ENCODE assay signal across 9 mouse cellular contexts in the genomic region with DNA sequence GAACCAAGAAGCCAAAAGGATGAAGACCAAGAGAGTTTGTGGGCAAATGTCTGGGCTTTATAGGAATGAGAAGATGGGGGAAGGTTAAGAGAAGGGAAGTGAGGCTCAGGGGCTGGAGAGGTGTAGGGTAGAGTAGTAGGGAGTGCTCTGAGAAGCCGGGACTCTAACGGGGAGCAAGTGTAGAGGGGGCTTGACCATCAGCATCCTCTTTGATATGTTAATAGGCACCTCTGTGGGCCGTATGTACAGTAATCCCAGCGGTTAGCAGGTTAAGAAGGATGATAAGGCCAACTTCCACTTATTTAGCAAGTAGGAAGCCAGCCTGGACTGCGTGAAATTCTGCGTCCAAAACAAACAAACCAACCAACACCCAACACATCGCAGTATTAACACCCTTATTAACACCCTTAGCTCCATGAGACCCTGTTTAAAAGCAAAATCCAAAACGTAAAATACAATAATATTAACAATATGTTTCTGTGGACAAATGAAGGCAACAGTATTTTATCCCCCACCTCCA. TPM values are rescaled to one million over a fixed set of nuclear protein-coding genes. Genes with fewer than 3 reads are reported as not detected.
DNase-seq lines count a peak whose midpoint lies in the region; ATAC-seq and TF ChIP-seq lines count a peak whose summit lies in the region.
"Had no signal": no experiment of that assay in that cellular context is flagged by ENCODE, and none has a peak within 500 bp of the region (broad histone marks: within the 10 kb centered on the region; RNA-seq: fewer than 3 reads in every experiment).

No protein-coding gene starts in this region.

- no peaks in the 10 kb centered on the region for H3K36me3 ChIP-seq in ES-E14 (ENCODE audit: control insufficient read depth, insufficient read depth, low read length, poor library complexity, severe bottlenecking)
- no peaks in the 10 kb centered on the region for H3K36me3 ChIP-seq in forebrain, postnatal 0 days (ENCODE audit: insufficient read depth)
- H3K36me3 ChIP-seq in liver, postnatal 0 days (replicated peaks; ENCODE audit: insufficient read depth, low read length) = no peaks in the 10 kb centered on the region

- in situ Hi-C loops in ES-E14 (cut with MboI; ENCODE audit: low sequenced_read_pairs in 2 of 2, unreplicated experiment in 2 of 2) = no loop called here

- ATAC-seq in forebrain, postnatal 0 days = no peak
- peak; percentile 14; the same call in 1 of the 2 replicates for ATAC-seq in liver, postnatal 0 days
- ATAC-seq in granulocyte monocyte progenitor cell, adult 5-6 weeks (replicated peaks; ENCODE audit: poor library complexity, severe bottlenecking) = no peak

- H3K9me3 ChIP-seq in ES-E14 (ENCODE audit: control insufficient read depth, insufficient read depth, low read depth, low read length) = no peaks in the 10 kb centered on the region
- H3K9me3 ChIP-seq in forebrain, postnatal 0 days (ENCODE audit: low read length) = no peaks in the 10 kb centered on the region
- no peaks in the 10 kb centered on the region for H3K9me3 ChIP-seq in liver, postnatal 0 days (ENCODE audit: low read length)

- H3K4me1 ChIP-seq in cerebellum, adult 2 months (ENCODE audit: control insufficient read depth, insufficient read depth, low read length) = peaks cover 3% of the 10 kb centered on the region; the same call in 1 of the 2 replicates
- H3K4me1 ChIP-seq in ES-E14 (ENCODE audit: control insufficient read depth in 2 of 2, insufficient read depth in 2 of 2, low read length in 2 of 2, poor library complexity in 1 of 2) = peaks cover 2 to 12% of the 10 kb centered on the region in 2 experiments; a peak in 3 of 4 replicates
- H3K4me1 ChIP-seq in forebrain, postnatal 0 days (ENCODE audit: insufficient read depth) = peaks cover 23% of the 10 kb centered on the region
- peaks cover 26% of the 10 kb centered on the region for H3K4me1 ChIP-seq in liver, postnatal 0 days (ENCODE audit: insufficient read depth)

- H3K27ac ChIP-seq in cerebellum, adult 2 months (ENCODE audit: insufficient read depth, low read length) = peak overlapping the region; percentile 78
- peak overlapping the region; percentile 40; the same call in 1 of the 2 replicates for H3K27ac ChIP-seq in ES-E14 (ENCODE audit: insufficient read depth, low read depth, low read length, poor library complexity, severe bottlenecking)
- H3K27ac ChIP-seq in forebrain, postnatal 0 days (ENCODE audit: low read depth, low read length) = peak overlapping the region; percentile 87
- peak overlapping the region; percentile 86 for H3K27ac ChIP-seq in liver, postnatal 0 days (ENCODE audit: low read depth)

- no peak for DNase-seq in cerebellum, adult 2 months
- no peak for DNase-seq in cerebellum, adult 8-10 months
- peak; percentile 69 for DNase-seq in ES-E14 (ENCODE audit: low read depth, low spot score)
- DNase-seq in forebrain, postnatal 0 days = no peak
- no peak for DNase-seq in liver, postnatal 0 days
- no peak for DNase-seq in right cerebral cortex, postnatal 36 days (ENCODE audit: low spot score in 2 of 2)
- no peak for DNase-seq in testis, postnatal 10 days (ENCODE audit: low spot score)

- no peak for TF ChIP-seq CTCF in cerebellum, adult 2 months (IDR thresholded peaks at IDR 0.05; ENCODE audit: borderline replicate concordance, insufficient read depth, low read depth, low read length)
- no peak for TF ChIP-seq CTCF in forebrain, postnatal 0 days (IDR thresholded peaks at IDR 0.05; ENCODE audit: low read depth)
- TF ChIP-seq CTCF in liver, postnatal 0 days (IDR thresholded peaks at IDR 0.05; ENCODE audit: low read depth) = no peak

- H3K4me3 ChIP-seq in cerebellum, adult 2 months (replicated peaks; ENCODE audit: insufficient read depth, low read depth, low read length) = peak overlapping the region; percentile 61
- H3K4me3 ChIP-seq in ES-E14 (ENCODE audit: insufficient read depth in 1 of 2, low read depth in 1 of 2, low read length in 2 of 2, poor library complexity in 1 of 2, severe bottlenecking in 1 of 2) = peak overlapping the region; percentile 44 to 53; a peak in 3 of 4 replicates
- peak overlapping the region; percentile 44 for H3K4me3 ChIP-seq in forebrain, postnatal 0 days (ENCODE audit: low read depth, low read length)
- peak overlapping the region; percentile 62 for H3K4me3 ChIP-seq in liver, postnatal 0 days (ENCODE audit: low read depth, low read length)

- TF ChIP-seq EP300 in liver, postnatal 0 days (IDR thresholded peaks at IDR 0.05; ENCODE audit: low read depth) = no peak

- 40% methylated on average over 8 of the region's 8 CpGs for WGBS in cerebellum, adult 2 months
- 12% methylated on average over 8 of the region's 8 CpGs for WGBS in forebrain, postnatal 0 days
- WGBS in liver, postnatal 0 days (ENCODE audit: insufficient replicate concordance) = 12% methylated on average over 8 of the region's 8 CpGs

- peak overlapping the region; percentile 59; the same call in 1 of the 2 replicates for H3K9ac ChIP-seq in ES-E14 (ENCODE audit: insufficient read depth, low read depth, low read length, poor library complexity, severe bottlenecking)
- peak overlapping the region; percentile 86 for H3K9ac ChIP-seq in forebrain, postnatal 0 days
- H3K9ac ChIP-seq in liver, postnatal 0 days (replicated peaks) = peak overlapping the region; percentile 86

- H3K4me2 ChIP-seq in forebrain, postnatal 0 days (ENCODE audit: low read depth) = peak overlapping the region; percentile 86
- H3K4me2 ChIP-seq in liver, postnatal 0 days (ENCODE audit: low read depth, low read length) = peak overlapping the region; percentile 89

- H3K27me3 ChIP-seq in cerebellum, adult 2 months (ENCODE audit: control insufficient read depth, insufficient read depth, low read length) = no peaks in the 10 kb centered on the region
- H3K27me3 ChIP-seq in forebrain, postnatal 0 days (ENCODE audit: insufficient read depth, low read length) = no peaks in the 10 kb centered on the region
- H3K27me3 ChIP-seq in liver, postnatal 0 days (ENCODE audit: insufficient read depth, low read length) = 0 out of 2 replicates have a peak, but pooled peaks cover 3% of the 10 kb centered on the region

- TF ChIP-seq POLR2A in cerebellum, adult 2 months (IDR thresholded peaks at IDR 0.05; ENCODE audit: borderline replicate concordance, insufficient read depth, low read length) = no peak

TF ChIP-seq in ES-E14, 5 proteins besides CTCF, POLR2A, EP300 and RAD21:
- no peak for TF ChIP-seq ZC3H11A (IDR thresholded peaks at IDR 0.05; ENCODE audit: borderline replicate concordance, low read depth, low read length)
- TF ChIP-seq CHD2 (IDR thresholded peaks at IDR 0.05; ENCODE audit: low read depth, low read length) = no peak
- TF ChIP-seq MAFK (IDR thresholded peaks at IDR 0.05; ENCODE audit: insufficient read depth, low read depth, low read length) = no peak
- TF ChIP-seq HCFC1 (IDR thresholded peaks at IDR 0.05; ENCODE audit: borderline replicate concordance, insufficient read depth, low read length) = no peak
- no peak for TF ChIP-seq ZNF384 (IDR thresholded peaks at IDR 0.05; ENCODE audit: low read depth, low read length)

RNA-seq across cellular contexts. Expression of gene Srrm2, which starts 0.5 kb away (rescaled TPM):
- polyA plus RNA-seq in cerebellum, adult 2 months (2012; rRNA removed) = 711 and 720 TPM in 2 replicates
- total RNA-seq in ES-E14 (2012; rRNA removed) = 192 and 230 TPM in 2 replicates
- total RNA-seq in forebrain, postnatal 0 days (2014; rRNA removed) = 106 and 147 TPM in 2 replicates
- polyA plus RNA-seq in forebrain, postnatal 0 days (2015; fragmentation: Nextera tagmentation; extraction: Ambion mirVana) = 218 and 384 TPM in 2 replicates
- polyA plus RNA-seq in liver, postnatal 0 days (2015; fragmentation: Nextera tagmentation; extraction: Ambion mirVana) = 132 and 137 TPM in 2 replicates
- total RNA-seq in granulocyte monocyte progenitor cell, adult 5-6 weeks (2014; fragmentation: Nextera tagmentation) = 563 and 623 TPM in 2 replicates
- total RNA-seq in granulocyte monocyte progenitor cell, adult 5-6 weeks (2017) = 126 TPM in 2 replicates

RNA-seq across cellular contexts. Expression of gene Flywch2, which starts 3.9 kb away (rescaled TPM):
- polyA plus RNA-seq in cerebellum, adult 2 months (2012; rRNA removed) = 50.5 and 54.8 TPM in 2 replicates
- 8.0 and 10.8 TPM in 2 replicates for total RNA-seq in ES-E14 (2012; rRNA removed)
- 55.0 and 69.2 TPM in 2 replicates for total RNA-seq in forebrain, postnatal 0 days (2014; rRNA removed)
- 77.4 and 79.2 TPM in 2 replicates for polyA plus RNA-seq in forebrain, postnatal 0 days (2015; fragmentation: Nextera tagmentation; extraction: Ambion mirVana)
- polyA plus RNA-seq in liver, postnatal 0 days (2015; fragmentation: Nextera tagmentation; extraction: Ambion mirVana) = 2.3 and 2.4 TPM in 2 replicates
- 0.80 and 7.2 TPM in 2 replicates for total RNA-seq in granulocyte monocyte progenitor cell, adult 5-6 weeks (2014; fragmentation: Nextera tagmentation)
- total RNA-seq in granulocyte monocyte progenitor cell, adult 5-6 weeks (2017) = 0.30 TPM in 1 of 2 replicates, not detected in the other

RNA-seq across cellular contexts. Expression of gene Flywch1, which starts 18.4 kb away (rescaled TPM):
- polyA plus RNA-seq in cerebellum, adult 2 months (2012; rRNA removed) = 341 and 366 TPM in 2 replicates
- 31.6 and 35.1 TPM in 2 replicates for total RNA-seq in ES-E14 (2012; rRNA removed)
- total RNA-seq in forebrain, postnatal 0 days (2014; rRNA removed) = 167 and 189 TPM in 2 replicates
- 117 and 135 TPM in 2 replicates for polyA plus RNA-seq in forebrain, postnatal 0 days (2015; fragmentation: Nextera tagmentation; extraction: Ambion mirVana)
- polyA plus RNA-seq in liver, postnatal 0 days (2015; fragmentation: Nextera tagmentation; extraction: Ambion mirVana) = 11.9 TPM in 2 replicates
- total RNA-seq in granulocyte monocyte progenitor cell, adult 5-6 weeks (2014; fragmentation: Nextera tagmentation) = 10.3 and 17.5 TPM in 2 replicates
- total RNA-seq in granulocyte monocyte progenitor cell, adult 5-6 weeks (2017) = 15.2 and 22.4 TPM in 2 replicates

RNA-seq across cellular contexts. Expression of gene Elob, which starts 39.1 kb away (rescaled TPM):
- 621 and 628 TPM in 2 replicates for polyA plus RNA-seq in cerebellum, adult 2 months (2012; rRNA removed)
- 651 and 726 TPM in 2 replicates for total RNA-seq in ES-E14 (2012; rRNA removed)
- 1,186 and 1,488 TPM in 2 replicates for total RNA-seq in forebrain, postnatal 0 days (2014; rRNA removed)
- polyA plus RNA-seq in forebrain, postnatal 0 days (2015; fragmentation: Nextera tagmentation; extraction: Ambion mirVana) = 1,394 and 1,814 TPM in 2 replicates
- polyA plus RNA-seq in liver, postnatal 0 days (2015; fragmentation: Nextera tagmentation; extraction: Ambion mirVana) = 458 and 460 TPM in 2 replicates
- total RNA-seq in granulocyte monocyte progenitor cell, adult 5-6 weeks (2014; fragmentation: Nextera tagmentation) = 318 and 455 TPM in 2 replicates
- 124 and 129 TPM in 2 replicates for total RNA-seq in granulocyte monocyte progenitor cell, adult 5-6 weeks (2017)

RNA-seq across cellular contexts. Expression of gene Kremen2, which starts 44.2 kb away (rescaled TPM):
- polyA plus RNA-seq in cerebellum, adult 2 months (2012; rRNA removed) = 0.57 and 0.84 TPM in 2 replicates
- total RNA-seq in ES-E14 (2012; rRNA removed) = 2.5 and 4.3 TPM in 2 replicates
- 0.38 and 0.90 TPM in 2 replicates for total RNA-seq in forebrain, postnatal 0 days (2014; rRNA removed)
- 0.23 and 0.82 TPM in 2 replicates for polyA plus RNA-seq in forebrain, postnatal 0 days (2015; fragmentation: Nextera tagmentation; extraction: Ambion mirVana)
- not detected in 2 replicates for polyA plus RNA-seq in liver, postnatal 0 days (2015; fragmentation: Nextera tagmentation; extraction: Ambion mirVana)
- not detected in 2 replicates for total RNA-seq in granulocyte monocyte progenitor cell, adult 5-6 weeks (2014; fragmentation: Nextera tagmentation)
- total RNA-seq in granulocyte monocyte progenitor cell, adult 5-6 weeks (2017) = not detected in 2 replicates
- total RNA-seq: common myeloid progenitor, adult 5-6 weeks had no signal
